Mouse (Mus musculus) CH12.LX (cell line): Measurements from ENCODE around the gene Pvr. TPM values are rescaled to one million over a fixed set of nuclear protein-coding genes. Genes with fewer than 3 reads are reported as not detected.

ENCODE experiments used
- DNase-seq: peaks from one replicate; pipeline ENCODE4 v3.0.0-alpha.2; 2013; ENCODE audit errors: extremely low read depth
- H3K27ac ChIP-seq: 2 replicates; pipeline ENCODE4 v1.5.1; 2012; ENCODE audit warnings: low read depth, mild to moderate bottlenecking, control low read depth, moderate library complexity; ENCODE audit not compliant: insufficient read depth
- H3K27me3 ChIP-seq: replicated peaks from 2 replicates; pipeline ENCODE3; 2012; ENCODE audit warnings: inconsistent platforms
- H3K36me3 ChIP-seq, 2 experiments: replicated peaks in 1 of 2; 2 replicates each; pipeline versions ENCODE3 to v1.6.1; 2012; ENCODE audit warnings: inconsistent platforms in 1 of 2, low read length in 1 of 2, mild to moderate bottlenecking in 1 of 2, mixed read lengths in 1 of 2, moderate library complexity in 1 of 2; ENCODE audit not compliant: control insufficient read depth in 1 of 2, insufficient read depth in 1 of 2
- H3K4me1 ChIP-seq, 2 experiments: 2 replicates each; pipeline ENCODE4 v1.6.1; 2012; ENCODE audit warnings: inconsistent platforms in 1 of 2, moderate library complexity in 1 of 2; ENCODE audit not compliant: insufficient read depth in 2 of 2, control insufficient read depth in 1 of 2
- H3K4me2 ChIP-seq: 2 replicates; pipeline ENCODE4 v1.6.1; 2012; ENCODE audit warnings: low read depth, mild to moderate bottlenecking, control low read depth; ENCODE audit not compliant: poor library complexity, insufficient read depth, severe bottlenecking
- H3K4me3 ChIP-seq, 3 experiments: fragments of 150-350 bp in 1 of 3; sonication (generic) in 1 of 3; replicated peaks in 1 of 3; 2 replicates each; pipeline versions ENCODE3 to v1.5.1; 2011 to 2012; ENCODE audit warnings: low read depth in 2 of 3, low read length in 2 of 3, mild to moderate bottlenecking in 2 of 3, moderate library complexity in 2 of 3, control low read depth in 1 of 3, improper control_type of control experiment in 1 of 3, inconsistent platforms in 1 of 3, mixed read lengths in 1 of 3; ENCODE audit not compliant: poor library complexity in 1 of 3
- H3K79me2 ChIP-seq: replicated peaks from 2 replicates; pipeline ENCODE4 v1.6.1; 2012; ENCODE audit warnings: mild to moderate bottlenecking, moderate library complexity; ENCODE audit not compliant: control insufficient read depth, poor library complexity, insufficient read depth, severe bottlenecking; ENCODE audit errors: extremely low read depth
- H3K9ac ChIP-seq: 2 replicates; pipeline ENCODE4 v1.6.1; 2012; ENCODE audit warnings: low read depth, mild to moderate bottlenecking, control low read depth, moderate library complexity; ENCODE audit not compliant: insufficient read depth
- H3K9me3 ChIP-seq: replicated peaks from 2 replicates; pipeline ENCODE3; 2012; ENCODE audit warnings: low read length, inconsistent platforms, mixed read lengths
- BHLHE40 ChIP-seq: IDR thresholded peaks from 2 replicates; pipeline ENCODE4 v1.6.1; 2011; ENCODE audit warnings: mild to moderate bottlenecking, low read depth, low read length, improper control_type of control experiment
- CHD1 ChIP-seq: IDR thresholded peaks from 2 replicates; pipeline ENCODE4 v1.6.1; 2012; ENCODE audit warnings: low read depth, low read length, improper control_type of control experiment, inconsistent platforms
- CHD2 ChIP-seq: IDR thresholded peaks from 2 replicates; pipeline ENCODE4 v1.6.1; 2011; ENCODE audit warnings: low read length, improper control_type of control experiment
- CTCF ChIP-seq, 2 experiments: IDR thresholded peaks in 1 of 2; conservative IDR thresholded peaks in 1 of 2; 2 replicates each; pipeline ENCODE4 v1.5.1; 2011 to 2012; ENCODE audit warnings: low read depth in 2 of 2, low read length in 2 of 2, improper control_type of control experiment in 1 of 2, inconsistent platforms in 1 of 2, mild to moderate bottlenecking in 1 of 2, moderate library complexity in 1 of 2
- ELF1 ChIP-seq: IDR thresholded peaks from 2 replicates; pipeline ENCODE4 v1.6.1; 2014; ENCODE audit warnings: low read depth, mild to moderate bottlenecking, inconsistent platforms, low read length, improper control_type of control experiment
- ETS1 ChIP-seq: conservative IDR thresholded peaks from 2 replicates; pipeline ENCODE4 v1.6.1; 2012; ENCODE audit warnings: low read depth, mild to moderate bottlenecking, inconsistent platforms, low read length, improper control_type of control experiment, moderate library complexity
- GABPA ChIP-seq: IDR thresholded peaks from 2 replicates; pipeline ENCODE4 v1.6.1; 2012; ENCODE audit warnings: low read depth, low read length, improper control_type of control experiment, inconsistent platforms; ENCODE audit not compliant: insufficient replicate concordance
- IRF4 ChIP-seq: IDR thresholded peaks from 2 replicates; pipeline ENCODE4 v1.6.1; 2014; ENCODE audit warnings: low read depth, mild to moderate bottlenecking, inconsistent platforms, low read length, improper control_type of control experiment
- JUN ChIP-seq: IDR thresholded peaks from 2 replicates; pipeline ENCODE4 v1.6.1; 2011; ENCODE audit warnings: low read depth, mild to moderate bottlenecking, low read length, improper control_type of control experiment, moderate library complexity; ENCODE audit not compliant: insufficient read depth
- KAT2A ChIP-seq: IDR thresholded peaks from 2 replicates; pipeline ENCODE4 v1.6.1; 2012; ENCODE audit warnings: low read length, improper control_type of control experiment, inconsistent platforms; ENCODE audit not compliant: insufficient replicate concordance
- MAFK ChIP-seq: IDR thresholded peaks from 2 replicates; pipeline ENCODE4 v1.6.1; 2011; ENCODE audit warnings: low read length, improper control_type of control experiment; ENCODE audit not compliant: insufficient replicate concordance
- MAX ChIP-seq: IDR thresholded peaks from 2 replicates; pipeline ENCODE4 v1.6.1; 2011; ENCODE audit warnings: low read length, improper control_type of control experiment
- MAZ ChIP-seq: IDR thresholded peaks from 2 replicates; pipeline ENCODE4 v1.6.1; 2012; ENCODE audit warnings: low read depth, mild to moderate bottlenecking, inconsistent platforms, low read length, improper control_type of control experiment, moderate library complexity
- MXI1 ChIP-seq: IDR thresholded peaks from 2 replicates; pipeline ENCODE4 v1.6.1; 2011; ENCODE audit warnings: mild to moderate bottlenecking, low read depth, low read length, improper control_type of control experiment
- MYC ChIP-seq: IDR thresholded peaks from 2 replicates; pipeline ENCODE4 v1.6.1; 2011; ENCODE audit warnings: low read depth, mild to moderate bottlenecking, improper control_type of control experiment, low read length
- NRF1 ChIP-seq: IDR thresholded peaks from 2 replicates; pipeline ENCODE4 v1.6.1; 2014; ENCODE audit warnings: low read depth, mild to moderate bottlenecking, inconsistent platforms, low read length, improper control_type of control experiment, moderate library complexity
- RAD21 ChIP-seq: IDR thresholded peaks from 2 replicates; pipeline ENCODE4 v1.6.1; 2011; ENCODE audit warnings: low read depth, mild to moderate bottlenecking, low read length, improper control_type of control experiment, moderate library complexity
- RCOR1 ChIP-seq: conservative IDR thresholded peaks from 2 replicates; pipeline ENCODE4 v1.6.1; 2012; ENCODE audit warnings: low read depth, mild to moderate bottlenecking, inconsistent platforms, low read length, improper control_type of control experiment
- SMC3 ChIP-seq: IDR thresholded peaks from 2 replicates; pipeline ENCODE4 v1.6.1; 2011; ENCODE audit warnings: low read depth, low read length, improper control_type of control experiment
- TBP ChIP-seq: conservative IDR thresholded peaks from 2 replicates; pipeline ENCODE4 v1.6.1; 2011; ENCODE audit warnings: low read depth, low read length, improper control_type of control experiment
- TCF12 ChIP-seq: IDR thresholded peaks from 2 replicates; pipeline ENCODE4 v1.6.1; 2014; ENCODE audit warnings: low read depth, mild to moderate bottlenecking, inconsistent platforms, low read length, improper control_type of control experiment
- USF1 ChIP-seq: IDR thresholded peaks from 2 replicates; pipeline ENCODE4 v1.6.1; 2014; ENCODE audit warnings: low read depth, mild to moderate bottlenecking, inconsistent platforms, low read length, improper control_type of control experiment
- ZC3H11A ChIP-seq: IDR thresholded peaks from 2 replicates; pipeline ENCODE4 v1.6.1; 2012; ENCODE audit warnings: low read depth, mild to moderate bottlenecking, inconsistent platforms, low read length, improper control_type of control experiment
- ZNF384 ChIP-seq: IDR thresholded peaks from 2 replicates; pipeline ENCODE4 v1.6.1; 2012; ENCODE audit warnings: low read depth, low read length, improper control_type of control experiment, inconsistent platforms
- dilution Hi-C: fragments of 300-500 bp; cut with MboI; formaldehyde crosslinking; loops from 2 replicates; pipeline ENCODE4 v1.14.3; 2020; ENCODE audit warnings: low sequenced_read_pairs; ENCODE audit not compliant: extremely low pct_unique_long_range_greater_than_20kb, extremely low pct_ligation_motif_present
- in situ Hi-C: fragments of 300-500 bp; cut with MboI; formaldehyde crosslinking; loops from 3 replicates; pipeline ENCODE4 v1.14.3; 2019; ENCODE audit warnings: low sequenced_read_pairs, low pct_ligation_motif_present, low pct_unique_long_range_greater_than_20kb, mixed read lengths
- polyA plus RNA-seq: library from polyadenylated mRNA; unstranded; fragments of >175 nt; gene quantifications from 2 replicates; pipeline ENCODE4 v1.2.1, GENCODE M21; 2012; ENCODE audit warnings: low read depth; ENCODE audit not compliant: insufficient read length
- total RNA-seq, 2 experiments: library from RNA; depleted of rRNA; stranded (reverse); fragments of 300-350 nt in 1 of 2; fragments of >200 nt in 1 of 2; gene quantifications; 2 replicates each; pipeline ENCODE4 v1.2.3; 2012 to 2014

Pvr gene
- total and polyA plus RNA-seq, 3 experiments, result 12.7 to 15.0 (median 13.2) TPM

- Histone ChIP-seq H3K27me3 (no peaks in the 10 kb centered on the region), H3K27ac (no peak overlapping the region), H3K4me1 (peaks cover 0 to 12% of the 10 kb centered on the region in 2 experiments; a peak in 2 of 4 replicates), H3K4me3 (no peak overlapping the region), H3K9ac (no peak overlapping the region), H3K36me3 (peaks cover 49 to 87% of the 10 kb centered on the region in 2 experiments), H3K4me2 (no peak overlapping the region), H3K79me2 (0 out of 2 replicates have a peak, but pooled peaks cover 4% of the 10 kb centered on the region), H3K9me3 (no peaks in the 10 kb centered on the region)
- dilution Hi-C loops (no loop called here), in situ Hi-C loops (loop anchor here (5.0 kb wide), 1 partner anchor 43 kb away; no protein-coding TSS in a partner anchor)
- no peak for DNase-seq
- TF ChIP-seq GABPA (no peak), MYC (no peak), BHLHE40 (no peak), JUN (no peak), TBP (no peak), RAD21 (no peak), ETS1 (no peak), KAT2A (no peak), USF1 (no peak), MXI1 (no peak), ZC3H11A (no peak), MAZ (no peak), NRF1 (no peak), MAFK (no peak), CHD2 (no peak)
Measured at GRCm38 (mm10) chr7:19914558-19914957, 6.4 kb downstream of the Pvr start.

GRCm38 (mm10) chr7:19911695-19912524, 9.1 kb downstream of the Pvr start:
- peaks cover 58 to 85% of the 10 kb centered on the region in 2 experiments for H3K36me3 ChIP-seq
- in situ Hi-C loops, result loop anchor here (5.0 kb wide), 1 partner anchor 45 kb away; no protein-coding TSS in a partner anchor

More at GRCm38 (mm10) chr7:19911695-19912524, 9.1 kb downstream of the Pvr start:
- H3K79me2 ChIP-seq, result no peaks in the 10 kb centered on the region
- no peaks in the 10 kb centered on the region for H3K9me3 ChIP-seq
- H3K4me1 ChIP-seq, result peaks cover 0 to 3% of the 10 kb centered on the region in 2 experiments; a peak in 1 of 4 replicates
- H3K4me2 ChIP-seq, result no peak overlapping the region
- no peak overlapping the region for H3K9ac ChIP-seq
- no peak overlapping the region for H3K4me3 ChIP-seq
- no peak for TF ChIP-seq SMC3
- TF ChIP-seq ETS1, result no peak
- no peak for TF ChIP-seq CHD1
- no peak for TF ChIP-seq RAD21
- TF ChIP-seq IRF4, result no peak
- TF ChIP-seq KAT2A, result no peak
- no peak for TF ChIP-seq TCF12
- TF ChIP-seq CTCF (conservative IDR thresholded peaks at IDR 0.05 in 1 of 2, IDR thresholded peaks at IDR 0.05 in 1 of 2; ENCODE audit: low read depth in 2 of 2, low read length in 2 of 2), result no peak
- TF ChIP-seq ZC3H11A, result no peak
- no peak for TF ChIP-seq TBP
- no peak for TF ChIP-seq MYC
- no peak for TF ChIP-seq RCOR1
- no peak for TF ChIP-seq MAX
- no peak for TF ChIP-seq ZNF384
- no peak for TF ChIP-seq ELF1
- no peak for DNase-seq
- dilution Hi-C loops, result no loop called here
- H3K27me3 ChIP-seq, result no peaks in the 10 kb centered on the region
- H3K27ac ChIP-seq, result no peak overlapping the region
